Mouse (Mus musculus): ENCODE results near the gene Cryz. TPM values are rescaled to one million over a fixed set of nuclear protein-coding genes. Genes with fewer than 3 reads are reported as not detected.

Gene Cryz
- polyA plus RNA-seq, 1 experiment from 2014 or later: 20.5 TPM

DNA sequence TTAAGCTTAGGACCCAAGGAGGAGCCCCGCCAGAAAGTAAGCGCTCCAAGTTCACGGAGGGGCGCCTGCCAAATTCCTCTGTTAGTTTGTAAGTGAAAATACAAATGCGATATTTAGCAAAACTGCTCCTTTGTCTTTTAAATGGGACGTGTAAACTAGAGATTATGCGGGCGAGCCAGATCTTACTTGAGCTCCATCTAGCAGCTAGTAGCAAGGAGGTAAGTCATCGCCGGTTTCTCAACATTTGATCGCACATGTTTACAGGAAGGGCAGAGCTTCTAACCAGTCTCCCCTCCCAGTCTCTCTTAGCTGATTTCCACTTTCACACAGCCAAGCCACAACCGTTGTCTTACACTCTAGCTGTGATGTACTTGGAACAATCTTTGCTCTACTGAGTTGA, 25.7 kb upstream of the Cryz start:
- H3K36me3 ChIP-seq (ENCODE audit: control insufficient read depth, insufficient read depth): no peaks in the 10 kb centered on the region
- H3K9ac ChIP-seq (ENCODE audit: low read depth, low read length): no peak overlapping the region
- peaks cover 5% of the 10 kb centered on the region for H3K27me3 ChIP-seq (ENCODE audit: control insufficient read depth, insufficient read depth, low read depth, low read length)
- no peak for ATAC-seq (ENCODE audit: low read depth)
- H3K4me2 ChIP-seq (ENCODE audit: low read depth, low read length): no peak overlapping the region
- H3K4me3 ChIP-seq (ENCODE audit: low read depth, low read length): no peak overlapping the region
- H3K9me3 ChIP-seq (replicated peaks; ENCODE audit: control insufficient read depth, low read length): no peaks in the 10 kb centered on the region
- H3K27ac ChIP-seq (ENCODE audit: low read length): no peak overlapping the region
- H3K4me1 ChIP-seq (ENCODE audit: control insufficient read depth, low read depth, low read length): no peaks in the 10 kb centered on the region
- WGBS (ENCODE audit: insufficient replicate concordance): 7% methylated on average over 12 of the region's 12 CpGs

DNA sequence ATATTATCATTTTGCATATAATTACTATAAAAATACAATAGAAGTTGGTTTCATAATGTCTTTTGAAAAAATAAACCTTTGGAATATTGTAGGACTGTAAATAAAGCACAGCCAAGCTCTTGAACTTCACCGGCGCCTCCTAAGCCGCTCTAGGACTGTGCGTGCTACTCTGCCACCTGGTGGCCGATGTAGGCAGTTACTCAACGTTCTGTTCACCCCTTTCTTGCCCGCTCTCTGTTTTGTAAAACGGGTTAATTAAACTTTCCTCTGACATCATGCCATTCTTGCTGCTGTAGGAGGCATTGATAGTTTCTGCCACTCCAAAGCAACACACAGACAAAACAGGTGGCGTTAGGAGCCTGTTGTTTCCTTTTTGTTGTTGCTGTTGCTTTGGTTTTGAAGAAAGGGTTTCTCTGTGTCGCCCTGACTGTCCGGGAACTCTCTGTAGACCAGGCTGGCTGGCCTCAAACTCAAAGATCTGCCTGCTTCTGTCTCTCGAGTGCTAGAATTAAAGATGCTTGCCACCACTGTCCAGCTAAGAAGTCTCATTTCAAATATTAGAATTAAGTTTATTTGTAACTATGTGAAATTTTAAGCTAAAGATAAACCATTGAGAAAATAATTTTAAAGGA, 24.1 kb upstream of the Cryz start:
- H3K9ac ChIP-seq (ENCODE audit: low read depth, low read length): no peak overlapping the region
- H3K9me3 ChIP-seq (replicated peaks; ENCODE audit: control insufficient read depth, low read length): no peaks in the 10 kb centered on the region
- no peaks in the 10 kb centered on the region for H3K36me3 ChIP-seq (ENCODE audit: control insufficient read depth, insufficient read depth)
- peaks cover 5% of the 10 kb centered on the region for H3K27me3 ChIP-seq (ENCODE audit: control insufficient read depth, insufficient read depth, low read depth, low read length)
- H3K4me2 ChIP-seq (ENCODE audit: low read depth, low read length): no peak overlapping the region
- 0 out of 2 replicates have a peak, but pooled peaks have one; percentile 39 for ATAC-seq (ENCODE audit: low read depth)
- H3K4me1 ChIP-seq (ENCODE audit: control insufficient read depth, low read depth, low read length): no peaks in the 10 kb centered on the region
- no peak overlapping the region for H3K4me3 ChIP-seq (ENCODE audit: low read depth, low read length)
- no peak overlapping the region for H3K27ac ChIP-seq (ENCODE audit: low read length)
- 10% methylated on average over 12 of the region's 12 CpGs for WGBS (ENCODE audit: insufficient replicate concordance)

DNA sequence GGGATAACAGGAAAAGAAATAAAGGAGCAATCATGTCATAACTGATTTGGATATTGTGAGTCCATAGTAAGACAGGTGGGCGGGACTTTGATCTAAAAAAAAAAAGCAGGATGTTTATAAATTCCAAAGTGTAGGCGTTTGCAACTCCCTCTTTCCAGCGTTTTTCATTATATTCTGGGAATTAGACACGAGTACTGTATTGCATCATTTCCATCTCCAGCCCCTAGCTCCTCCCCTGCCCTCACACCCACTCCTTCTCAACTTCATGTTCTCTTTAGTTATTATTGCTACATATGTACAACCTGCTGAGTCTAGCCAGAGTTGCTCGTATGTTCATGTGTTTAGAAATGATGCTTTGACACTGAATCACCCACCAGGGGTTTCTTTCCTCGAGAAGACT, 22.8 kb upstream of the Cryz start:
- H3K4me2 ChIP-seq (ENCODE audit: low read depth, low read length): no peak overlapping the region
- no peak overlapping the region for H3K27ac ChIP-seq (ENCODE audit: low read length)
- H3K4me3 ChIP-seq (ENCODE audit: low read depth, low read length): no peak overlapping the region
- H3K4me1 ChIP-seq (ENCODE audit: control insufficient read depth, low read depth, low read length): no peaks in the 10 kb centered on the region
- no peaks in the 10 kb centered on the region for H3K36me3 ChIP-seq (ENCODE audit: control insufficient read depth, insufficient read depth)
- H3K9ac ChIP-seq (ENCODE audit: low read depth, low read length): no peak overlapping the region
- peaks cover 5% of the 10 kb centered on the region for H3K27me3 ChIP-seq (ENCODE audit: control insufficient read depth, insufficient read depth, low read depth, low read length)
- no peaks in the 10 kb centered on the region for H3K9me3 ChIP-seq (replicated peaks; ENCODE audit: control insufficient read depth, low read length)
- ATAC-seq (ENCODE audit: low read depth): no peak
- 42% methylated on average over 6 of the region's 6 CpGs for WGBS (ENCODE audit: insufficient replicate concordance)

DNA sequence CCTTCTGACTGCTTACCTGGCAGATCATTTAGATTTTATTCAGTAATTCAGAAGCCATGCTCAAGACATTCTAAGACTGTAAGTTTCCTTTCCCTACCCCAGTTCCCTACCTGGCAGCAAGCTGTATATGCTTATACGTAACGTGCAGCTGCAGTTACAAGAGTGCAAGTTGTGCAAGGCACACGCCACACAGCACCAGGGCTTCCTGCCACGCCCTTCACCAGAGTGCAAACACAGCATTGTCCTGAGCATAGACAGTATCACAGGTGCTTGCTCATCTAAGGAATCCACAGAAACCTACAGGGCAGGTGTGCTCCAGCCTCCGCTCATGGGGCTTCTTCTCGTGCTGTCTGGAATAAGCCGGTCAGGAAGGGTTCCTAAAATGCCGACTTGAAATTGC, 18.6 kb upstream of the Cryz start:
- ATAC-seq (ENCODE audit: low read depth): no peak
- no peak overlapping the region for H3K9ac ChIP-seq (ENCODE audit: low read depth, low read length)
- H3K4me2 ChIP-seq (ENCODE audit: low read depth, low read length): no peak overlapping the region
- H3K27ac ChIP-seq (ENCODE audit: low read length): no peak overlapping the region
- no peaks in the 10 kb centered on the region for H3K9me3 ChIP-seq (replicated peaks; ENCODE audit: control insufficient read depth, low read length)
- H3K4me3 ChIP-seq (ENCODE audit: low read depth, low read length): no peak overlapping the region
- 67% methylated on average over 8 of the region's 8 CpGs for WGBS (ENCODE audit: insufficient replicate concordance)
- 0 out of 2 replicates have a peak, but pooled peaks cover 3% of the 10 kb centered on the region for H3K36me3 ChIP-seq (ENCODE audit: control insufficient read depth, insufficient read depth)
- no peaks in the 10 kb centered on the region for H3K4me1 ChIP-seq (ENCODE audit: control insufficient read depth, low read depth, low read length)
- no peaks in the 10 kb centered on the region for H3K27me3 ChIP-seq (ENCODE audit: control insufficient read depth, insufficient read depth, low read depth, low read length)

DNA sequence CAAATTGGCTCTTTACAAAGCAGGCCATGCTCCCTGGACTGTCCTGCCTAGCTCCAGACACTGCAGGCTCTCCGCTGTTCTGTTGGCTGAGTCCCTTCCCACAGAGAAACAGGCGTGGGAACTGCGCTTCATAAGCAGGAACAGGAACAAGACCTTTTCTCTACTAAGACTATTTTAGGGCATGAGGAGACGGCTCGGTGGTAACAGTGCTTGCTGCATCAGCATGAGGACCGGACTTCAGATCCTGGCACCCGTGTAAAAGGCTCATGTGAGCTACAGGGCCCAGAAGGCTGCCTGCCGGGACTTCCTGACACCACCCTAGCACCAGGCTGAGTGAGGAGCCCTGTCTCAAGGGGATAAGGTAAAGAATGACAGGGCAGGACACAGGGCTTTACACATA, 12.2 kb upstream of the Cryz start:
- 70% methylated on average over 8 of the region's 8 CpGs for WGBS (ENCODE audit: insufficient replicate concordance)

DNA sequence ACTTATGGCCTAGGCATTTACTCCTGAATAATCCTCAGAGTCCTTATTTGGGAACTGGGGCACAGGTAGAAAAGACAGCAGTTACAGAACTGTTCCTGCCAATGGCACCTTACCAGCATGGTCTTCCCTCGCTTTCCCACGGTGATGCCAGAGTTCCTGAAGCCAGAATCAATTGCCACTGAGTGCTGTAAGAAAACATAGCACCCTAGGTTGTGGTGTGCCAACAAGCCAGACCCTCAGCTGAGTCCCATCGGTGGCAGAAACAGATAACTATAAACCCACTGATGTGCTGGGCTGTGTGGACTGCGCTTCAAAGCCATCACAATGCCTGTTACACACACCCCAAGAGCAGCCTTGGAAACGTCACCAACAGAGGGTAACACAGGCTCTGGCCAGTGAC, 5.5 kb upstream of the Cryz start:
- H3K4me1 ChIP-seq (ENCODE audit: control insufficient read depth, low read depth, low read length): no peaks in the 10 kb centered on the region
- no peak for ATAC-seq (ENCODE audit: low read depth)
- 71% methylated on average over 5 of the region's 5 CpGs for WGBS (ENCODE audit: insufficient replicate concordance)

More for the DNA sequence above, 12.2 kb upstream of the Cryz start:
- Histone ChIP-seq H3K27me3 (ENCODE audit: control insufficient read depth, insufficient read depth, low read depth, low read length) (no peaks in the 10 kb centered on the region), H3K4me3 (ENCODE audit: low read depth, low read length) (no peak overlapping the region), H3K4me2 (ENCODE audit: low read depth, low read length) (no peak overlapping the region), H3K4me1 (ENCODE audit: control insufficient read depth, low read depth, low read length) (no peaks in the 10 kb centered on the region), H3K9ac (ENCODE audit: low read depth, low read length) (no peak overlapping the region), H3K9me3 (replicated peaks; ENCODE audit: control insufficient read depth, low read length) (no peaks in the 10 kb centered on the region), H3K36me3 (ENCODE audit: control insufficient read depth, insufficient read depth) (no peaks in the 10 kb centered on the region), H3K27ac (ENCODE audit: low read length) (no peak overlapping the region)
- peak; percentile 24; the same call in 1 of the 2 replicates for ATAC-seq (ENCODE audit: low read depth)

DNA sequence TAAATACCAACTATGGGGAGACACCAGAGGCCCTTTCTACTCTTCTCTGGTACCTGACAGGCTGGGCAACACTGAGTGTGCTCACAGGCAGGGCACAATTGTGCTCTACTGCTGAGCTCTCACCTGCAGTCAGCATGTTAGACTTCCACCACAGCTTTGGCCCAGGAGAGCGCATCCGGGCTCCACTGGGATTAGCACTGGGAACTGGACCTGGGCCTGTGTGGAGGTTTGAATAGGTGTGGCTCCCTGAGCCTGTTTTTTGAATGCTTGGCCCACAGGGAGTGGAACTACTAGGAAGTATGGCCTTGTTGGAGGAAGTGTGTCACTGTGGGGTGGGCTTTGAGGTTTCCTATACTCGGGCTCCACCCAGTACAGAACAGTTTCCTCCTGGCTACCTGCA, 4.9 kb upstream of the Cryz start:
- Histone ChIP-seq H3K4me3 (ENCODE audit: low read depth, low read length) (no peak overlapping the region), H3K27ac (ENCODE audit: low read length) (no peak overlapping the region), H3K9ac (ENCODE audit: low read depth, low read length) (no peak overlapping the region), H3K9me3 (replicated peaks; ENCODE audit: control insufficient read depth, low read length) (no peaks in the 10 kb centered on the region), H3K27me3 (ENCODE audit: control insufficient read depth, insufficient read depth, low read depth, low read length) (no peaks in the 10 kb centered on the region), H3K4me2 (ENCODE audit: low read depth, low read length) (no peak overlapping the region), H3K4me1 (ENCODE audit: control insufficient read depth, low read depth, low read length) (peaks cover 3% of the 10 kb centered on the region), H3K36me3 (ENCODE audit: control insufficient read depth, insufficient read depth) (peaks cover 3% of the 10 kb centered on the region)
- WGBS (ENCODE audit: insufficient replicate concordance): 67% methylated on average over 3 of the region's 3 CpGs
- ATAC-seq (ENCODE audit: low read depth): no peak

More for the DNA sequence above, 5.5 kb upstream of the Cryz start:
- Histone ChIP-seq H3K36me3 (ENCODE audit: control insufficient read depth, insufficient read depth) (peaks cover 3% of the 10 kb centered on the region), H3K9me3 (replicated peaks; ENCODE audit: control insufficient read depth, low read length) (no peaks in the 10 kb centered on the region), H3K4me3 (ENCODE audit: low read depth, low read length) (no peak overlapping the region), H3K27me3 (ENCODE audit: control insufficient read depth, insufficient read depth, low read depth, low read length) (no peaks in the 10 kb centered on the region), H3K4me2 (ENCODE audit: low read depth, low read length) (no peak overlapping the region), H3K27ac (ENCODE audit: low read length) (no peak overlapping the region), H3K9ac (ENCODE audit: low read depth, low read length) (no peak overlapping the region)

DNA sequence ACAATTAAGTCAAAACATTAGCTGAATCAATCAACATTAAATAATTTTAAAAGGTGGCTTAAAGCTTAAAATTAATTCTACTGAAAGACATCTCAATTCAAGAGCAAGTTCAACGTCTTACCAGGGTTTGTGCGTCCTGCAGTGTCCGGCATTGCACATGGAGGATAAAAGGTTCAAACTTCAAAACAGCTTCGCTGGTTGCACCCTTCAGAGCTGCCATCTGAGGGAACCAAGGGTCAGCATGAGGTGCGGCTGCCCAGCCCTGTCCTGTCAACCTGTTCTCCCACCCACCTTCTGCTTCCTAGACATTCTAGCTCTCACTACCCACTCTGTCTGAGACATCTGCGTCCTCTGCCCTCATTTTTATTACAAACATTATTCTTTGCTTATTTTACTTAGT, 2.9 kb upstream of the Cryz start:
- no peak overlapping the region for H3K4me3 ChIP-seq (ENCODE audit: low read depth, low read length)
- H3K27ac ChIP-seq (ENCODE audit: low read length): no peak overlapping the region
- no peak overlapping the region for H3K9ac ChIP-seq (ENCODE audit: low read depth, low read length)
- no peaks in the 10 kb centered on the region for H3K27me3 ChIP-seq (ENCODE audit: control insufficient read depth, insufficient read depth, low read depth, low read length)
- no peak for ATAC-seq (ENCODE audit: low read depth)
- H3K9me3 ChIP-seq (replicated peaks; ENCODE audit: control insufficient read depth, low read length): no peaks in the 10 kb centered on the region
- H3K36me3 ChIP-seq (ENCODE audit: control insufficient read depth, insufficient read depth): peaks cover 3% of the 10 kb centered on the region
- H3K4me1 ChIP-seq (ENCODE audit: control insufficient read depth, low read depth, low read length): peaks cover 3% of the 10 kb centered on the region
- no peak overlapping the region for H3K4me2 ChIP-seq (ENCODE audit: low read depth, low read length)
- WGBS (ENCODE audit: insufficient replicate concordance): 79% methylated on average over 6 of the region's 6 CpGs

DNA sequence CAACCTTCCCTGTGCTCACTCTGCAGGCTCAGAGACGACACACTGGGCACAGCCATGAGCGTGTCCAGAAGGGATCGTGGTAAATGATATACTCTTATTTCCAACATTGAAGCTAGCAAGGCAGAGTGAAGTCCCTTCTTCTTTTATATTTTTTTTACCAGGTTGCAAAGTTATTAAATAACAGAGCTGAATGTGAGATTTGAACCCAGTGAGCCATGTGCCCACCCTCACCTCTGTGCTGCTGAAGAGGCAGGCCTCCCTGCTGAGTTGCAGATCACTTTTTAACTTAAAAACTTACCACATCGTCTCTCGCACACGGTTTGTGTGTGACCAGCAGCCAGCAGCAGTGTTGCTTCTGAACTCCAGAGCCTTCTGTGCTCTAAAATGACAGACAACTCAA, 2.4 kb upstream of the Cryz start:
- H3K9me3 ChIP-seq (replicated peaks; ENCODE audit: control insufficient read depth, low read length): no peaks in the 10 kb centered on the region
- no peak overlapping the region for H3K4me2 ChIP-seq (ENCODE audit: low read depth, low read length)
- no peak for ATAC-seq (ENCODE audit: low read depth)
- WGBS (ENCODE audit: insufficient replicate concordance): 79% methylated on average over 6 of the region's 6 CpGs
- no peaks in the 10 kb centered on the region for H3K27me3 ChIP-seq (ENCODE audit: control insufficient read depth, insufficient read depth, low read depth, low read length)
- H3K9ac ChIP-seq (ENCODE audit: low read depth, low read length): no peak overlapping the region
- H3K27ac ChIP-seq (ENCODE audit: low read length): no peak overlapping the region
- no peak overlapping the region for H3K4me3 ChIP-seq (ENCODE audit: low read depth, low read length)
- H3K36me3 ChIP-seq (ENCODE audit: control insufficient read depth, insufficient read depth): peaks cover 3% of the 10 kb centered on the region
- H3K4me1 ChIP-seq (ENCODE audit: control insufficient read depth, low read depth, low read length): peaks cover 3% of the 10 kb centered on the region
